Mouse (Mus musculus): Measurements from ENCODE around the gene Olfr1463. TPM values are rescaled to one million over a fixed set of nuclear protein-coding genes. Genes with fewer than 3 reads are reported as not detected.

The Olfr1463 gene
- not detected in 2 replicates for polyA plus RNA-seq (2014; fragmentation: Nextera tagmentation; extraction: Ambion mirVana)

GRCm38 (mm10) chr19:13231028-13231427, at the start of gene Olfr1463:
Gene Olfr1463, plus strand, starts transcription at chr19:13231328.
- Histone ChIP-seq H3K4me3 (replicated peaks; ENCODE audit: low read depth, low read length) (no peak within 1 kb of the TSS), H3K9me3 (ENCODE audit: control insufficient read depth, low read length) (peaks cover 14% of the 10 kb centered on the region), H3K9ac (replicated peaks; ENCODE audit: low read length) (no peak within 1 kb of the TSS), H3K27ac (replicated peaks; ENCODE audit: low read depth, low read length) (no peak within 1 kb of the TSS), H3K27me3 (ENCODE audit: control insufficient read depth, insufficient read depth, low read length) (no peaks in the 10 kb centered on the region), H3K36me3 (ENCODE audit: control insufficient read depth, insufficient read depth, low read length) (no peaks in the 10 kb centered on the region), H3K4me2 (ENCODE audit: low read length) (no peak within 1 kb of the TSS), H3K4me1 (ENCODE audit: control insufficient read depth, insufficient read depth, low read length) (no peaks in the 10 kb centered on the region)
- ATAC-seq (ENCODE audit: low FRiP score, low TSS enrichment) (no peak), DNase-seq (no peak)

GRCm38 (mm10) chr19:13185434-13185833, 45.7 kb upstream of the Olfr1463 start, which contains the start of gene Olfr1462:
Gene Olfr1462, plus strand, starts transcription at chr19:13185734.
- WGBS = 86% methylated on average over 1 of the region's 1 CpGs
- DNase-seq = no peak
- Histone ChIP-seq H3K4me2 (ENCODE audit: low read length) (no peak within 1 kb of the TSS), H3K4me3 (replicated peaks; ENCODE audit: low read depth, low read length) (no peak within 1 kb of the TSS), H3K9me3 (ENCODE audit: control insufficient read depth, low read length) (peaks cover 9% of the 10 kb centered on the region; the same call in 1 of the 2 replicates), H3K27me3 (ENCODE audit: control insufficient read depth, insufficient read depth, low read length) (no peaks in the 10 kb centered on the region), H3K9ac (replicated peaks; ENCODE audit: low read length) (no peak within 1 kb of the TSS), H3K4me1 (ENCODE audit: control insufficient read depth, insufficient read depth, low read length) (no peaks in the 10 kb centered on the region), H3K27ac (replicated peaks; ENCODE audit: low read depth, low read length) (no peak within 1 kb of the TSS), H3K36me3 (ENCODE audit: control insufficient read depth, insufficient read depth, low read length) (no peaks in the 10 kb centered on the region)
- ATAC-seq (ENCODE audit: low FRiP score, low TSS enrichment) = no peak

- WGBS = 86% methylated on average over 11 of the region's 11 CpGs
- no peak for ATAC-seq (ENCODE audit: low FRiP score, low TSS enrichment)
- no peak overlapping the region for H3K4me3 ChIP-seq (replicated peaks; ENCODE audit: low read depth, low read length)
- no peak overlapping the region for H3K9ac ChIP-seq (replicated peaks; ENCODE audit: low read length)
- no peak overlapping the region for H3K27ac ChIP-seq (replicated peaks; ENCODE audit: low read depth, low read length)
- H3K27me3 ChIP-seq (ENCODE audit: control insufficient read depth, insufficient read depth, low read length) = no peaks in the 10 kb centered on the region
- H3K4me2 ChIP-seq (ENCODE audit: low read length) = no peak overlapping the region
- H3K4me1 ChIP-seq (ENCODE audit: control insufficient read depth, insufficient read depth, low read length) = no peaks in the 10 kb centered on the region
- no peak for DNase-seq
- peaks cover 23% of the 10 kb centered on the region for H3K9me3 ChIP-seq (ENCODE audit: control insufficient read depth, low read length)
- no peaks in the 10 kb centered on the region for H3K36me3 ChIP-seq (ENCODE audit: control insufficient read depth, insufficient read depth, low read length)
Measured at GRCm38 (mm10) chr19:13221666-13222065, 9.5 kb upstream of the Olfr1463 start.

Other genes with a start within 250 kb of the Olfr1463 start
- not detected in 2 replicates for gene Olfr1451, start 236.3 kb upstream of the Olfr1463 start, polyA plus RNA-seq (2014; fragmentation: Nextera tagmentation; extraction: Ambion mirVana)
- not detected in 2 replicates for gene Olfr1453, start 203.0 kb upstream of the Olfr1463 start, polyA plus RNA-seq (2014; fragmentation: Nextera tagmentation; extraction: Ambion mirVana)
- gene Olfr1454, start 170.7 kb upstream of the Olfr1463 start, polyA plus RNA-seq (2014; fragmentation: Nextera tagmentation; extraction: Ambion mirVana) = not detected in 2 replicates
- gene Olfr1457, start 133.4 kb upstream of the Olfr1463 start, polyA plus RNA-seq (2014; fragmentation: Nextera tagmentation; extraction: Ambion mirVana) = not detected in 2 replicates
- gene Olfr1458, start 124.6 kb upstream of the Olfr1463 start, polyA plus RNA-seq (2014; fragmentation: Nextera tagmentation; extraction: Ambion mirVana) = not detected in 2 replicates
- not detected in 2 replicates for gene Olfr1459, start 81.8 kb upstream of the Olfr1463 start, polyA plus RNA-seq (2014; fragmentation: Nextera tagmentation; extraction: Ambion mirVana)
- gene Olfr1461, start 68.3 kb upstream of the Olfr1463 start, polyA plus RNA-seq (2014; fragmentation: Nextera tagmentation; extraction: Ambion mirVana) = not detected in 2 replicates
- gene Olfr1462, start 45.6 kb upstream of the Olfr1463 start, polyA plus RNA-seq (2014; fragmentation: Nextera tagmentation; extraction: Ambion mirVana) = not detected in 2 replicates
- not detected in 2 replicates for gene Olfr1465, start 84.2 kb downstream of the Olfr1463 start, polyA plus RNA-seq (2014; fragmentation: Nextera tagmentation; extraction: Ambion mirVana)
- not detected in 2 replicates for gene Olfr1466, start 107.5 kb downstream of the Olfr1463 start, polyA plus RNA-seq (2014; fragmentation: Nextera tagmentation; extraction: Ambion mirVana)
- not detected in 2 replicates for gene Olfr1467, start 130.9 kb downstream of the Olfr1463 start, polyA plus RNA-seq (2014; fragmentation: Nextera tagmentation; extraction: Ambion mirVana)
- not detected in 2 replicates for gene Olfr1469, start 176.5 kb downstream of the Olfr1463 start, polyA plus RNA-seq (2014; fragmentation: Nextera tagmentation; extraction: Ambion mirVana)
- gene Olfr1471, start 212.1 kb downstream of the Olfr1463 start, polyA plus RNA-seq (2014; fragmentation: Nextera tagmentation; extraction: Ambion mirVana) = not detected in 2 replicates
- gene Olfr1472, start 224.8 kb downstream of the Olfr1463 start, polyA plus RNA-seq (2014; fragmentation: Nextera tagmentation; extraction: Ambion mirVana) = not detected in 2 replicates
- gene Olfr1474, start 238.2 kb downstream of the Olfr1463 start, polyA plus RNA-seq (2014; fragmentation: Nextera tagmentation; extraction: Ambion mirVana) = not detected in 2 replicates
- gene Olfr1475, start 248.9 kb downstream of the Olfr1463 start, polyA plus RNA-seq (2014; fragmentation: Nextera tagmentation; extraction: Ambion mirVana) = not detected in 2 replicates

Data from midbrain, embryonic 14.5 days (tissue).